Mouse (Mus musculus) limb, embryonic 11.5 days (tissue): ENCODE results near the gene Itga9. TPM values are rescaled to one million over a fixed set of nuclear protein-coding genes. Genes with fewer than 3 reads are reported as not detected.

Experiments used
- ATAC-seq: fragments of 200-750 bp; cut with Nextera tagmentation; 2 replicates; pipeline ENCODE4 v1.8.0; 2017; ENCODE audit warnings: low read depth; ENCODE audit not compliant: insufficient number of reproducible peaks, low FRiP score, low TSS enrichment
- DNase-seq: peaks from one replicate; pipeline ENCODE4 v3.0.0-alpha.2; 2015; ENCODE audit warnings: low spot score
- H3K27ac ChIP-seq: fragments of 300-500 bp; sonication (generic); replicated peaks from 2 replicates; pipeline ENCODE4 v1.5.1; 2014; ENCODE audit warnings: low read depth, mild to moderate bottlenecking, low read length
- H3K27me3 ChIP-seq: fragments of 300-500 bp; sonication (generic); 2 replicates; pipeline ENCODE4 v1.6.1; 2014; ENCODE audit warnings: mild to moderate bottlenecking, low read length, mixed read lengths; ENCODE audit not compliant: control insufficient read depth, insufficient read depth
- H3K36me3 ChIP-seq: fragments of 300-500 bp; sonication (generic); 2 replicates; pipeline ENCODE4 v1.6.1; 2014; ENCODE audit warnings: mild to moderate bottlenecking, low read length, moderate library complexity, mixed read lengths; ENCODE audit not compliant: control insufficient read depth, insufficient read depth
- H3K4me1 ChIP-seq: fragments of 300-500 bp; sonication (generic); 2 replicates; pipeline ENCODE4 v1.6.1; 2014; ENCODE audit warnings: low read length, mixed read lengths; ENCODE audit not compliant: control insufficient read depth, insufficient read depth
- H3K4me2 ChIP-seq: fragments of 300-500 bp; sonication (generic); 2 replicates; pipeline ENCODE4 v1.6.1; 2014; ENCODE audit warnings: low read depth, mild to moderate bottlenecking, moderate library complexity; ENCODE audit not compliant: severe bottlenecking
- H3K4me3 ChIP-seq: fragments of 300-500 bp; sonication (generic); 2 replicates; pipeline ENCODE4 v1.5.1; 2014; ENCODE audit warnings: low read depth, low read length
- H3K9ac ChIP-seq: fragments of 300-500 bp; sonication (generic); 2 replicates; pipeline ENCODE4 v1.6.1; 2014; ENCODE audit warnings: mild to moderate bottlenecking, low read length
- H3K9me3 ChIP-seq: fragments of 300-500 bp; sonication (generic); 2 replicates; pipeline ENCODE4 v1.6.1; 2016; ENCODE audit warnings: low read length; ENCODE audit not compliant: control insufficient read depth
- WGBS: fragments of 180-500 bp; shearing (Covaris S2); extraction: QIAGEN DNeasy Blood & Tissue Kit; methylation state at CpG from one replicate; pipeline ENCODE4 v1.1.7; 2014; 5-methylcytosine and 5-hydroxymethylcytosine counted together
- polyA plus RNA-seq: library from polyadenylated mRNA; unstranded; fragments of >200 nt; fragmentation: Nextera tagmentation; extraction: Ambion mirVana; gene quantifications from 2 replicates; pipeline ENCODE4 v1.2.1, GENCODE M21; 2014

Itga9 gene
- polyA plus RNA-seq, 1 experiment from 2014 or later, result 7.7 TPM

GRCm38 (mm10) chr9:118915290-118915689 is 308.8 kb downstream of the Itga9 start:
- Histone ChIP-seq H3K27me3 (no peaks in the 10 kb centered on the region), H3K9me3 (no peaks in the 10 kb centered on the region), H3K4me3 (no peak overlapping the region), H3K36me3 (no peaks in the 10 kb centered on the region), H3K27ac (no peak overlapping the region), H3K9ac (no peak overlapping the region), H3K4me1 (no peaks in the 10 kb centered on the region), H3K4me2 (no peak overlapping the region)
- DNase-seq (peak; percentile 67), ATAC-seq (no peak)
- WGBS, result 60% methylated on average over 5 of the region's 5 CpGs

- H3K9me3 ChIP-seq, result no peaks in the 10 kb centered on the region
- H3K4me3 ChIP-seq, result no peak overlapping the region
- ATAC-seq (no peak), DNase-seq (no peak)
- H3K27ac ChIP-seq, result no peak overlapping the region
- H3K4me1 ChIP-seq, result peaks cover 4% of the 10 kb centered on the region
- no peaks in the 10 kb centered on the region for H3K36me3 ChIP-seq
- WGBS, result 81% methylated on average over 16 of the region's 16 CpGs
- no peak overlapping the region for H3K4me2 ChIP-seq
- no peaks in the 10 kb centered on the region for H3K27me3 ChIP-seq
- no peak overlapping the region for H3K9ac ChIP-seq
Measured at GRCm38 (mm10) chr9:118919672-118920186, 313.2 kb downstream of the Itga9 start.

- WGBS, result 53% methylated on average over 12 of the region's 12 CpGs
- no peaks in the 10 kb centered on the region for H3K27me3 ChIP-seq
- H3K36me3 ChIP-seq, result no peaks in the 10 kb centered on the region
- DNase-seq (peak; percentile 93), ATAC-seq (peak; percentile 51; the same call in 1 of the 2 replicates)
- H3K4me2 ChIP-seq, result no peak overlapping the region
- H3K9me3 ChIP-seq, result no peaks in the 10 kb centered on the region
- no peak overlapping the region for H3K27ac ChIP-seq
- peaks cover 13% of the 10 kb centered on the region for H3K4me1 ChIP-seq
- H3K4me3 ChIP-seq, result no peak overlapping the region
- H3K9ac ChIP-seq, result no peak overlapping the region
Measured at GRCm38 (mm10) chr9:118920798-118921515, 314.5 kb downstream of the Itga9 start.

GRCm38 (mm10) chr9:118921926-118922325 is 315.4 kb downstream of the Itga9 start:
- Histone ChIP-seq H3K4me2 (no peak overlapping the region), H3K9me3 (no peaks in the 10 kb centered on the region), H3K36me3 (no peaks in the 10 kb centered on the region), H3K4me3 (no peak overlapping the region), H3K9ac (no peak overlapping the region), H3K4me1 (peaks cover 15% of the 10 kb centered on the region), H3K27ac (no peak overlapping the region), H3K27me3 (no peaks in the 10 kb centered on the region)
- WGBS, result 81% methylated on average over 3 of the region's 3 CpGs
- no peak for DNase-seq
- no peak for ATAC-seq

- Histone ChIP-seq H3K4me2 (peak overlapping the region; percentile 95), H3K27me3 (no peaks in the 10 kb centered on the region), H3K9me3 (no peaks in the 10 kb centered on the region), H3K36me3 (no peaks in the 10 kb centered on the region), H3K4me1 (peaks cover 28% of the 10 kb centered on the region), H3K9ac (peak overlapping the region; percentile 58), H3K4me3 (peak overlapping the region; percentile 73), H3K27ac (no peak overlapping the region; the same call in 1 of the 2 replicates)
- DNase-seq (no peak), ATAC-seq (no peak; the same call in 1 of the 2 replicates)
- 9% methylated on average over 16 of the region's 16 CpGs for WGBS
Measured at GRCm38 (mm10) chr9:118924554-118925085, 318.1 kb downstream of the Itga9 start.

- Histone ChIP-seq H3K27me3 (no peaks in the 10 kb centered on the region), H3K9me3 (no peaks in the 10 kb centered on the region), H3K4me3 (peak overlapping the region; percentile 73), H3K36me3 (no peaks in the 10 kb centered on the region), H3K9ac (peak overlapping the region; percentile 84), H3K4me1 (peaks cover 29% of the 10 kb centered on the region), H3K27ac (peak overlapping the region; percentile 49), H3K4me2 (peak overlapping the region; percentile 95)
- under 1% methylated on average over 52 of the region's 53 CpGs for WGBS
- ATAC-seq (peak; percentile 84), DNase-seq (peak; percentile 97)
Measured at GRCm38 (mm10) chr9:118925286-118926110, 319.0 kb downstream of the Itga9 start.

GRCm38 (mm10) chr9:118926111-118926650 is 319.7 kb downstream of the Itga9 start, which contains the start of gene Ctdspl:
Ctdspl (plus strand) TSS chr9:118926453.
- Histone ChIP-seq H3K9me3 (no peaks in the 10 kb centered on the region), H3K27ac (peak within 1 kb of the TSS; percentile 49), H3K36me3 (no peaks in the 10 kb centered on the region), H3K27me3 (no peaks in the 10 kb centered on the region), H3K4me2 (peak within 1 kb of the TSS; percentile 95), H3K9ac (peak within 1 kb of the TSS; percentile 84), H3K4me1 (peaks cover 29% of the 10 kb centered on the region), H3K4me3 (peak within 1 kb of the TSS; percentile 73)
- DNase-seq (peak; percentile 70), ATAC-seq (peak; percentile 44)
- WGBS, result under 1% methylated on average over 31 of the region's 73 CpGs
